Mouse (Mus musculus): ENCODE data around the gene Unc79.
A peak's percentile ranks its signal among the peaks of the same experiment; 100 is the strongest.

Unc79 gene

GRCm38 (mm10) chr12:103049865-103050264 is 101.2 kb downstream of the Unc79 start:
- Histone ChIP-seq H3K4me3 (replicated peaks; ENCODE audit: low read length) (no peak overlapping the region), H3K36me3 (ENCODE audit: insufficient read depth, low read length) (no peaks in the 10 kb centered on the region), H3K9me3 (ENCODE audit: low read length) (no peaks in the 10 kb centered on the region), H3K4me1 (replicated peaks; ENCODE audit: low read depth, low read length) (no peaks in the 10 kb centered on the region), H3K27me3 (ENCODE audit: insufficient read depth, low read length) (no peaks in the 10 kb centered on the region)
- TF ChIP-seq NANOG (IDR thresholded peaks at IDR 0.05; ENCODE audit: borderline replicate concordance, low read length): no peak
- TF ChIP-seq POU5F1 (IDR thresholded peaks at IDR 0.05; ENCODE audit: borderline replicate concordance, low read length): no peak

DNA sequence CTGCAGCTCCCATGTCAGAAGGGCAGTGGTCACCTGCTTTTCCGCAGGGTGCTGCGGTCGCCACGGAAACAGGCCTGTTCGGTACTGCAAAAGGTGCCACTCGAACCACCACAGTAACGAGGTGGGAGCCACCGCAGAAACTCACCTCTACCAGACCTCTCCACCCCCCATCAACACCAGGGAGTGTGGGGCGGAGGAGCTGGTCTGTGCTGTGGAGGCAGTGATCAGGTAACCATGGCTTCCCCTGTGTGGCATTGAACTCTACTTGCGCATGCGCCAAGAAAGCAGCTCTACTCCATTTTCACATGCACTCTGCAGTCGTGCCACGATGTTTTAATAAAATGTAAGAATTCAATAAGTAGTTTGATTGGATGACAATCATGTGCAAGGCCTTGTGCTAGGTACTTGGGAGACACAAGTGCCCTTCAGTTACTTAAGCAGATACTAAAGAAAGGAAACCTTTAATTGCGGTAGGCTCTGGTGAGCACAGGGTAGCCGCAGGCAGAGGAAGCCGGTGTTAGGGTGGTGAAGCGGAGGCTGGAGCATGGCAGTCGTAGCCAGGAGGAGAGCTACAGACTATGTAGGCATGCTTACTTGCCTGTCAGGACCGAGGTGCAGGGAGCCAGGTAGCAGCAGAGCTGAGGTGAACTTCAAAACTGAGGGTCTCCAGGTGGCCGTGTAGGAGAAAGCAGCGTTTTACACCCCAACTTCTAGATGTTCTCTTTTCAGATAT is 110.8 kb downstream of the Unc79 start:
- peaks cover 6% of the 10 kb centered on the region; the same call in 1 of the 2 replicates for H3K27me3 ChIP-seq (ENCODE audit: insufficient read depth, low read length)
- H3K4me1 ChIP-seq (replicated peaks; ENCODE audit: low read depth, low read length): peaks cover 11% of the 10 kb centered on the region
- H3K4me3 ChIP-seq (replicated peaks; ENCODE audit: low read length): no peak overlapping the region
- no peaks in the 10 kb centered on the region for H3K9me3 ChIP-seq (ENCODE audit: low read length)
- no peak for TF ChIP-seq POU5F1 (IDR thresholded peaks at IDR 0.05; ENCODE audit: borderline replicate concordance, low read length)
- no peak for TF ChIP-seq NANOG (IDR thresholded peaks at IDR 0.05; ENCODE audit: borderline replicate concordance, low read length)
- no peak for TF ChIP-seq CTCF (conservative IDR thresholded peaks at IDR 0.05; ENCODE audit: low read length)
- no peaks in the 10 kb centered on the region for H3K36me3 ChIP-seq (ENCODE audit: insufficient read depth, low read length)

DNA sequence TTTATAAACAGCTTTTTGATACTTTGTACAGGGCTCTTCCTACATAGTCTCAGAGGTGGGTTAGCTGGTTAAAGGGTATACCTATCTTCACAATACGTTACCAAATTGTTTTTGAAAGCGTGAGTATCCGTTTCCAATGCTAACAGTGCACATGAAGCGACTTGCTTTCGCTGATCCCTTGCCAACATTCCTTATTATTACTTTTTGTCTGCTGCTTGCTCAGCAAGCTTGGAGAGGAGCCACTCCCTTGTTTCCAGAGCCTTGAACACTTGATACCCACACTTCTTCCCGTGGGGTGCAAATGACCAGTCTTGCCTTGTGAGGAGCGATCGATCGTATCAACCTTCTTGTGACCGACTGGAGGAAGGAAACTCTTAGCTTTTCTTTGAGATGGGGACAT is 112.1 kb downstream of the Unc79 start:
- H3K9me3 ChIP-seq (ENCODE audit: low read length): no peaks in the 10 kb centered on the region
- H3K36me3 ChIP-seq (ENCODE audit: insufficient read depth, low read length): no peaks in the 10 kb centered on the region
- no peak overlapping the region for H3K4me3 ChIP-seq (replicated peaks; ENCODE audit: low read length)
- peaks cover 5% of the 10 kb centered on the region; the same call in 1 of the 2 replicates for H3K27me3 ChIP-seq (ENCODE audit: insufficient read depth, low read length)
- TF ChIP-seq NANOG (IDR thresholded peaks at IDR 0.05; ENCODE audit: borderline replicate concordance, low read length) (no peak), CTCF (conservative IDR thresholded peaks at IDR 0.05; ENCODE audit: low read length) (no peak), POU5F1 (IDR thresholded peaks at IDR 0.05; ENCODE audit: borderline replicate concordance, low read length) (no peak)
- peaks cover 11% of the 10 kb centered on the region for H3K4me1 ChIP-seq (replicated peaks; ENCODE audit: low read depth, low read length)

DNA sequence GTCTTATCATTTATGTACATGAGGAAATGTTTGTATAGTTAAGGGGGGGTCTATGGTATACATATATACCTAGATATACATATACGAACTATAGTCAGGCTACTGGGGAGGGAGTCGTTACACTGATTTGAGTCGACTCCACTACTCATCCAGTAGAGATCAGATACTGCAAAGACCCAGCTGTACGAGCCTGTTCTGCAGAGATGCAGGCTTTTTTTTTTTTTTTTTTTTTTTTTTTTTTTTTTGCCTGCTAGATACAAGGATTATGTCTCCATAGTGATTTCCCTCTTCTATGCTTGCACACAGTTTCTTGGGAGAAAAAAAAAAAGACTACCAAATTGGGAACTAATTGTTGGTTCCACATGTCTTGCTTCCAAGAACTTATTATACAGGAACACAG is 113.5 kb downstream of the Unc79 start:
- Histone ChIP-seq H3K9me3 (ENCODE audit: low read length) (no peaks in the 10 kb centered on the region), H3K36me3 (ENCODE audit: insufficient read depth, low read length) (no peaks in the 10 kb centered on the region), H3K4me3 (replicated peaks; ENCODE audit: low read length) (no peak overlapping the region), H3K27me3 (ENCODE audit: insufficient read depth, low read length) (peaks cover 3% of the 10 kb centered on the region; the same call in 1 of the 2 replicates), H3K4me1 (replicated peaks; ENCODE audit: low read depth, low read length) (peaks cover 11% of the 10 kb centered on the region)
- no peak for TF ChIP-seq NANOG (IDR thresholded peaks at IDR 0.05; ENCODE audit: borderline replicate concordance, low read length)
- TF ChIP-seq CTCF (conservative IDR thresholded peaks at IDR 0.05; ENCODE audit: low read length): no peak
- no peak for TF ChIP-seq POU5F1 (IDR thresholded peaks at IDR 0.05; ENCODE audit: borderline replicate concordance, low read length)

DNA sequence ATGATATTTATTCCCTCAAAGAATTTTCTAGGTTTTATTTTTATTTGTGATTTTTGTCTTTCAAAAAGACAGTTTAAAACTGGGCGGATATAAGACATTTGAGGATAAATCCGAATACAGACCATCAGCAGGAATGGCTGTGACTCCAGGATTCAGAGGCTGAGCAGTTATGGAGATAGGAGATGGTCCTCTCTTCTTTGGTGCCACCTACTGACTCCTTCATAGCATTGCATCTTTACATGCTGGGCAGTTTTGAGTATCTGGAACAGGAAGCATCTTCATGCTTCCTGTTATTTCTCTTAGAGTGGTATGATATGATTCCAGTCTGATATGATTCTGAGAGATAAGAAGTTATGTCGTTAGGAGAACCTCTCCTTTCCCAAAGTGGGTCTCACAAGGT is 116.3 kb downstream of the Unc79 start:
- TF ChIP-seq CTCF (conservative IDR thresholded peaks at IDR 0.05; ENCODE audit: low read length) (peak; percentile 63), POU5F1 (IDR thresholded peaks at IDR 0.05; ENCODE audit: borderline replicate concordance, low read length) (no peak)

DNA sequence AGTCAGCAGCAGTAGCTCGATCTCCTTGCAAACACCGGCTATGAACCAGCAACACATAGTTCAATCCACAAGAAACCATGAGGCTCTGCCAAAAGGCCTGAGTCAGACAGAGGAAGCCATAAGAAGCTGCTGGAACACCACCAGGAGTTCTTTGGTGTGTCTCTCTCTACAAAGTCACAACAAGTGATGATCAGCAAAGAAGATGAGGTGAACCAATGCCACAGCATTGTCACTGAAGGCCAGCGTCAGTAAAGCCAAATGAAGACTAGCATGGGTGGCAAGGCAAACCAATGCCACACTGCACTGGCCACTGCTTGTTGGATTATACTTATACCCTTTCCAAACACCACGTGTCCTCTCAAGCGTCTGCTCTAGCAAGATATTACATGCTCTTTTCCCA is 119.5 kb downstream of the Unc79 start:
- no peaks in the 10 kb centered on the region for H3K27me3 ChIP-seq (ENCODE audit: insufficient read depth, low read length)

More for the DNA sequence above, 116.3 kb downstream of the Unc79 start:
- no peaks in the 10 kb centered on the region for H3K36me3 ChIP-seq (ENCODE audit: insufficient read depth, low read length)
- no peaks in the 10 kb centered on the region for H3K4me1 ChIP-seq (replicated peaks; ENCODE audit: low read depth, low read length)
- peaks cover 3% of the 10 kb centered on the region; the same call in 1 of the 2 replicates for H3K27me3 ChIP-seq (ENCODE audit: insufficient read depth, low read length)
- peaks cover 5% of the 10 kb centered on the region; the same call in 1 of the 2 replicates for H3K9me3 ChIP-seq (ENCODE audit: low read length)
- no peak overlapping the region for H3K4me3 ChIP-seq (replicated peaks; ENCODE audit: low read length)

GRCm38 (mm10) chr12:103069565-103069964 is 120.9 kb downstream of the Unc79 start:
- no peaks in the 10 kb centered on the region for H3K27me3 ChIP-seq (ENCODE audit: insufficient read depth, low read length)
- no peak for TF ChIP-seq POU5F1 (IDR thresholded peaks at IDR 0.05; ENCODE audit: borderline replicate concordance, low read length)
- TF ChIP-seq CTCF (conservative IDR thresholded peaks at IDR 0.05; ENCODE audit: low read length): no peak
- TF ChIP-seq NANOG (IDR thresholded peaks at IDR 0.05; ENCODE audit: borderline replicate concordance, low read length): no peak

More for the DNA sequence above, 119.5 kb downstream of the Unc79 start:
- Histone ChIP-seq H3K36me3 (ENCODE audit: insufficient read depth, low read length) (no peaks in the 10 kb centered on the region), H3K9me3 (ENCODE audit: low read length) (peaks cover 5% of the 10 kb centered on the region; the same call in 1 of the 2 replicates), H3K4me3 (replicated peaks; ENCODE audit: low read length) (no peak overlapping the region), H3K4me1 (replicated peaks; ENCODE audit: low read depth, low read length) (no peaks in the 10 kb centered on the region)
- no peak for TF ChIP-seq CTCF (conservative IDR thresholded peaks at IDR 0.05; ENCODE audit: low read length)
- TF ChIP-seq POU5F1 (IDR thresholded peaks at IDR 0.05; ENCODE audit: borderline replicate concordance, low read length): no peak
- TF ChIP-seq NANOG (IDR thresholded peaks at IDR 0.05; ENCODE audit: borderline replicate concordance, low read length): no peak

DNA sequence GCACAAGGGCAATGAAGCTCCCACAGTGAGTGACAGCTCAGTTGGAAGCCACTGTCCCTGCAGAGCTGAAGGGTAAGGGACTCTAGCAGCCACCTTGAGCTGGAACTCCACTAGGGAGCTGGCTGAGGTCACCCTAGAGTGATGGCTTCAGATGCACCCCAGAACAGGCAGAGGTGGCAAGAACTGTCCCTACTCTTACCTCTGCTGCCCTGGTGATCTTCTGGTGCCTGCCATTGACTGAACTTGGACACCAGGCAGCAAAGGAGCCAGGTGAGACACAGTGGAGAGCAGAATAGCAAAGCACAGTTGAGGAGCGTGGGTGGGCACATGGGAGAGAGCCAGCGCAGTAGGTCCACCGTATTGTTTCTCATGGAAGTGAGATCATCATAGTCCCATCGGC is 125.3 kb downstream of the Unc79 start:
- Histone ChIP-seq H3K36me3 (ENCODE audit: insufficient read depth, low read length) (no peaks in the 10 kb centered on the region), H3K9me3 (ENCODE audit: low read length) (no peaks in the 10 kb centered on the region), H3K27me3 (ENCODE audit: insufficient read depth, low read length) (no peaks in the 10 kb centered on the region), H3K4me1 (replicated peaks; ENCODE audit: low read depth, low read length) (no peaks in the 10 kb centered on the region), H3K4me3 (replicated peaks; ENCODE audit: low read length) (no peak overlapping the region)
- TF ChIP-seq NANOG (IDR thresholded peaks at IDR 0.05; ENCODE audit: borderline replicate concordance, low read length): no peak
- TF ChIP-seq CTCF (conservative IDR thresholded peaks at IDR 0.05; ENCODE audit: low read length): no peak
- no peak for TF ChIP-seq POU5F1 (IDR thresholded peaks at IDR 0.05; ENCODE audit: borderline replicate concordance, low read length)

More at GRCm38 (mm10) chr12:103069565-103069964, 120.9 kb downstream of the Unc79 start:
- H3K36me3 ChIP-seq (ENCODE audit: insufficient read depth, low read length): no peaks in the 10 kb centered on the region
- peaks cover 5% of the 10 kb centered on the region; the same call in 1 of the 2 replicates for H3K9me3 ChIP-seq (ENCODE audit: low read length)
- H3K4me3 ChIP-seq (replicated peaks; ENCODE audit: low read length): no peak overlapping the region
- H3K4me1 ChIP-seq (replicated peaks; ENCODE audit: low read depth, low read length): no peaks in the 10 kb centered on the region

Measured in E14TG2a.4 (cell line).